ENCODE assay signal across 9 mouse cellular contexts in genomic region chr2:128090283-128090885, GRCm38 (mm10).
"Had no signal": no experiment of that assay in that cellular context is flagged by ENCODE, and none has a peak within 500 bp of the region (broad histone marks: within the 10 kb centered on the region; RNA-seq: fewer than 3 reads in every experiment).

No protein-coding gene starts in this region.

- DNase-seq: kidney, adult 9 months; kidney, postnatal 36 days; layer of hippocampus, adult 9-11 months; layer of hippocampus, postnatal 36 days; lung, embryonic 14.5 days; lung, postnatal 10 days; lung, postnatal 4 days; retina, postnatal 1 day; thymus, postnatal 25 days had no signal
